Mouse (Mus musculus): ENCODE measurements around the gene Limk2. TPM values are rescaled to one million over a fixed set of nuclear protein-coding genes. Genes with fewer than 3 reads are reported as not detected.

The Limk2 gene
- polyA plus RNA-seq, 1 experiment from 2014 or later, result 54.5 TPM

- H3K9me3 ChIP-seq (ENCODE audit: control insufficient read depth, low read length), result no peaks in the 10 kb centered on the region
- no peaks in the 10 kb centered on the region for H3K27me3 ChIP-seq (ENCODE audit: control insufficient read depth, insufficient read depth, low read depth, low read length)
- H3K4me3 ChIP-seq (ENCODE audit: low read length), result no peak overlapping the region
- H3K4me2 ChIP-seq (ENCODE audit: low read depth, low read length), result no peak overlapping the region
- peaks cover 5% of the 10 kb centered on the region for H3K4me1 ChIP-seq (replicated peaks; ENCODE audit: control insufficient read depth, insufficient read depth, low read length)
- ATAC-seq (ENCODE audit: low read depth), result no peak
- no peak overlapping the region for H3K27ac ChIP-seq (ENCODE audit: low read length)
- peaks cover 55% of the 10 kb centered on the region for H3K36me3 ChIP-seq (ENCODE audit: control insufficient read depth, insufficient read depth, low read length)
- H3K9ac ChIP-seq (ENCODE audit: low read length), result no peak overlapping the region
- WGBS, result 91% methylated on average over 5 of the region's 5 CpGs
These were observed 107.9 kb downstream of the Limk2 start for GRCm38 (mm10) chr11:3301075-3301474.

- peaks cover 23% of the 10 kb centered on the region for H3K4me1 ChIP-seq (replicated peaks; ENCODE audit: control insufficient read depth, insufficient read depth, low read length)
- no peak overlapping the region for H3K4me2 ChIP-seq (ENCODE audit: low read depth, low read length)
- no peak overlapping the region for H3K4me3 ChIP-seq (ENCODE audit: low read length)
- H3K9me3 ChIP-seq (ENCODE audit: control insufficient read depth, low read length), result no peaks in the 10 kb centered on the region
- H3K9ac ChIP-seq (ENCODE audit: low read length), result no peak overlapping the region
- no peaks in the 10 kb centered on the region for H3K27me3 ChIP-seq (ENCODE audit: control insufficient read depth, insufficient read depth, low read depth, low read length)
- peaks cover 50% of the 10 kb centered on the region for H3K36me3 ChIP-seq (ENCODE audit: control insufficient read depth, insufficient read depth, low read length)
- 89% methylated on average over 14 of the region's 14 CpGs for WGBS
- no peak for ATAC-seq (ENCODE audit: low read depth)
- H3K27ac ChIP-seq (ENCODE audit: low read length), result no peak overlapping the region
These were observed 110.2 kb downstream of the Limk2 start for GRCm38 (mm10) chr11:3298813-3299185.

- Histone ChIP-seq H3K4me3 (ENCODE audit: low read length) (no peak overlapping the region), H3K4me2 (ENCODE audit: low read depth, low read length) (no peak overlapping the region), H3K27ac (ENCODE audit: low read length) (no peak overlapping the region), H3K4me1 (replicated peaks; ENCODE audit: control insufficient read depth, insufficient read depth, low read length) (peaks cover 25% of the 10 kb centered on the region), H3K9ac (ENCODE audit: low read length) (no peak overlapping the region), H3K36me3 (ENCODE audit: control insufficient read depth, insufficient read depth, low read length) (peaks cover 53% of the 10 kb centered on the region), H3K27me3 (ENCODE audit: control insufficient read depth, insufficient read depth, low read depth, low read length) (no peaks in the 10 kb centered on the region), H3K9me3 (ENCODE audit: control insufficient read depth, low read length) (no peaks in the 10 kb centered on the region)
- 80% methylated on average over 10 of the region's 10 CpGs for WGBS
- ATAC-seq (ENCODE audit: low read depth), result no peak
These were observed 110.8 kb downstream of the Limk2 start for GRCm38 (mm10) chr11:3297871-3298812.

GRCm38 (mm10) chr11:3296056-3296455 is 112.9 kb downstream of the Limk2 start:
- Histone ChIP-seq H3K27ac (ENCODE audit: low read length) (no peak overlapping the region), H3K9ac (ENCODE audit: low read length) (no peak overlapping the region), H3K27me3 (ENCODE audit: control insufficient read depth, insufficient read depth, low read depth, low read length) (no peaks in the 10 kb centered on the region), H3K4me1 (replicated peaks; ENCODE audit: control insufficient read depth, insufficient read depth, low read length) (peaks cover 33% of the 10 kb centered on the region), H3K4me3 (ENCODE audit: low read length) (no peak overlapping the region), H3K4me2 (ENCODE audit: low read depth, low read length) (no peak overlapping the region), H3K36me3 (ENCODE audit: control insufficient read depth, insufficient read depth, low read length) (peaks cover 48% of the 10 kb centered on the region), H3K9me3 (ENCODE audit: control insufficient read depth, low read length) (no peaks in the 10 kb centered on the region)
- WGBS, result 57% methylated on average over 5 of the region's 5 CpGs
- no peak for ATAC-seq (ENCODE audit: low read depth)

GRCm38 (mm10) chr11:3294641-3295040 is 114.3 kb downstream of the Limk2 start:
- Histone ChIP-seq H3K4me2 (ENCODE audit: low read depth, low read length) (no peak overlapping the region), H3K27ac (ENCODE audit: low read length) (no peak overlapping the region), H3K9ac (ENCODE audit: low read length) (no peak overlapping the region), H3K27me3 (ENCODE audit: control insufficient read depth, insufficient read depth, low read depth, low read length) (no peaks in the 10 kb centered on the region), H3K4me3 (ENCODE audit: low read length) (no peak overlapping the region), H3K9me3 (ENCODE audit: control insufficient read depth, low read length) (no peaks in the 10 kb centered on the region), H3K36me3 (ENCODE audit: control insufficient read depth, insufficient read depth, low read length) (peaks cover 36% of the 10 kb centered on the region), H3K4me1 (replicated peaks; ENCODE audit: control insufficient read depth, insufficient read depth, low read length) (peaks cover 33% of the 10 kb centered on the region)
- ATAC-seq (ENCODE audit: low read depth), result no peak
- 72% methylated on average over 2 of the region's 2 CpGs for WGBS

Other genes with a start within 250 kb of the Limk2 start
- gene Sfi1, start 215.7 kb downstream of the Limk2 start, polyA plus RNA-seq (2015; fragmentation: Nextera tagmentation; extraction: Ambion mirVana), result 13.7 and 15.8 TPM in 2 replicates
- 34.8 and 37.5 TPM in 2 replicates for gene Eif4enif1, start 206.8 kb downstream of the Limk2 start, polyA plus RNA-seq (2015; fragmentation: Nextera tagmentation; extraction: Ambion mirVana)
- 232 TPM in 2 replicates for gene Drg1, start 142.8 kb downstream of the Limk2 start, polyA plus RNA-seq (2015; fragmentation: Nextera tagmentation; extraction: Ambion mirVana)
- gene Patz1, start 120.3 kb downstream of the Limk2 start, polyA plus RNA-seq (2015; fragmentation: Nextera tagmentation; extraction: Ambion mirVana), result 41.2 and 41.4 TPM in 2 replicates
- gene Pik3ip1, start 78.8 kb downstream of the Limk2 start, polyA plus RNA-seq (2015; fragmentation: Nextera tagmentation; extraction: Ambion mirVana), result 11.8 and 12.0 TPM in 2 replicates
- gene Rnf185, start 43.2 kb upstream of the Limk2 start, polyA plus RNA-seq (2015; fragmentation: Nextera tagmentation; extraction: Ambion mirVana), result 31.2 and 32.8 TPM in 2 replicates
- gene Pla2g3, start 79.1 kb upstream of the Limk2 start, polyA plus RNA-seq (2015; fragmentation: Nextera tagmentation; extraction: Ambion mirVana), result 0.38 and 0.52 TPM in 2 replicates
- gene Inpp5j, start 95.6 kb upstream of the Limk2 start, polyA plus RNA-seq (2015; fragmentation: Nextera tagmentation; extraction: Ambion mirVana), result 1.6 and 1.7 TPM in 2 replicates
- gene Selenom, start 105.5 kb upstream of the Limk2 start, polyA plus RNA-seq (2015; fragmentation: Nextera tagmentation; extraction: Ambion mirVana), result 110 and 116 TPM in 2 replicates
- gene Smtn, start 131.4 kb upstream of the Limk2 start, polyA plus RNA-seq (2015; fragmentation: Nextera tagmentation; extraction: Ambion mirVana), result 110 and 121 TPM in 2 replicates
- 26.5 and 27.0 TPM in 2 replicates for gene Morc2a, start 240.0 kb upstream of the Limk2 start, polyA plus RNA-seq (2015; fragmentation: Nextera tagmentation; extraction: Ambion mirVana)